Comparison of ENCODE assay signal across 8 mouse cellular contexts in the genomic region with DNA sequence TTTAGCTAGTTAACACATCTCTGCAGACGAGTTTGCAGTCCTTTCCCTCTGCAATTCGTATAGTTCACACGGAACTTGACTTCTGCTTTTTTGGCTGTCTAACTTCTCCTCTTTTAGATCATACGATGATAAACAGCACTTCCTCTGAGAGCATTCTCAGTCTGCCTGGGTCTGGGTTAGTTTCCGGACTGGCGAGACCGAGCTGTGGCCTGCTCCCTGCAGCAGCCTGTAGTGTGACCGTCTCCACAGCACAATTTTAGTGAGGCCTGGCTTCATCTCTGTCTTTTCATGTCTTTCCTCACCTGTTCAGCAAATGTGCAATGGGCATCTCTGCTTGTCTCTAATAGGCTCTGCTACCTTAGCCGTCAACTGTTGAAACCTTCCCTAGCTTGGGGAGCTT.
A peak's percentile ranks its signal among the peaks of the same experiment; 100 is the strongest.
DNase-seq lines count a peak whose midpoint lies in the region; TF ChIP-seq lines count a peak whose summit lies in the region.

No protein-coding gene starts in this region.

- WGBS in macrophage (ENCODE audit: missing documents) = 0% methylated on average over 9 of the region's 9 CpGs
- 92% methylated on average over 9 of the region's 9 CpGs for WGBS in cerebellum, adult 2 months

- no peaks in the 10 kb centered on the region for H3K36me3 ChIP-seq in macrophage (ENCODE audit: inconsistent target)

- no peaks in the 10 kb centered on the region for H3K27me3 ChIP-seq in cerebellum, adult 2 months (ENCODE audit: control insufficient read depth, insufficient read depth, low read length)

- peak; percentile 30 to 35 for DNase-seq in left cerebral cortex, postnatal 25 days (ENCODE audit: low spot score in 2 of 2)
- DNase-seq in left cerebral cortex, adult 11 months (ENCODE audit: low spot score) = no peak
- DNase-seq in kidney, adult 9 months = peak; percentile 32
- peak; percentile 65 for DNase-seq in thymus, postnatal 14 days
- no peak for DNase-seq in cerebellum, postnatal 14 days
- no peak for DNase-seq in cerebellum, adult 2 months
- no peak for DNase-seq in left cerebral cortex, postnatal 4 days

- no peak for TF ChIP-seq CTCF in cerebellum, adult 2 months (IDR thresholded peaks at IDR 0.05; ENCODE audit: borderline replicate concordance, insufficient read depth, low read depth, low read length)

- no peak for TF ChIP-seq POLR2A in cerebellum, adult 2 months (IDR thresholded peaks at IDR 0.05; ENCODE audit: borderline replicate concordance, insufficient read depth, low read length)

- H3K27ac ChIP-seq in macrophage = peak overlapping the region; percentile 94
- no peak overlapping the region for H3K27ac ChIP-seq in cerebellum, adult 2 months (ENCODE audit: insufficient read depth, low read length)

- no peaks in the 10 kb centered on the region for H3K4me1 ChIP-seq in cerebellum, adult 2 months (ENCODE audit: control insufficient read depth, insufficient read depth, low read length)

- no peak overlapping the region for H3K4me3 ChIP-seq in macrophage (ENCODE audit: inconsistent target)
- no peak overlapping the region for H3K4me3 ChIP-seq in cerebellum, adult 2 months (replicated peaks; ENCODE audit: insufficient read depth, low read depth, low read length)

- H3K79me2 ChIP-seq in macrophage (ENCODE audit: inconsistent target) = no peaks in the 10 kb centered on the region

- intact Hi-C loops in left cerebral cortex, postnatal 25 days (cut with DNase I) = loop anchor here (2.0 kb wide), 1 partner anchor 86 kb away; no protein-coding TSS in a partner anchor
- intact Hi-C loops in left cerebral cortex, postnatal 4 days (cut with DNase I) = no loop called here

Comparison
In these comparisons a context has a peak if more than half of its experiments do, and no peak if none do; other contexts are left out.
1. DNase-seq: peak in left cerebral cortex, postnatal 25 days (2 of 2), kidney, adult 9 months (single experiment) and thymus, postnatal 14 days (single experiment); none in left cerebral cortex, adult 11 months (single experiment), cerebellum, postnatal 14 days (0 of 2), cerebellum, adult 2 months (0 of 2) and left cerebral cortex, postnatal 4 days (single experiment).